Mouse (Mus musculus) liver (tissue): ENCODE measurements around the gene Klf11.

ENCODE experiments used
- DNase-seq: peaks from one replicate; pipeline ENCODE4 v3.0.0-alpha.2; 2020; ENCODE audit warnings: mixed read lengths

Klf11 gene

GRCm38 (mm10) chr12:24705502-24706263, 54.6 kb downstream of the Klf11 start:
- peak; percentile 81 for DNase-seq

GRCm38 (mm10) chr12:24706764-24707479, 55.8 kb downstream of the Klf11 start:
- DNase-seq = peak; percentile 94

- DNase-seq = no peak
These were observed 56.4 kb downstream of the Klf11 start for GRCm38 (mm10) chr12:24707480-24707802.

- DNase-seq = peak; percentile 98
These were observed 57.1 kb downstream of the Klf11 start, which contains the start of gene Rrm2 for GRCm38 (mm10) chr12:24707954-24708823. TSS of gene Rrm2 (plus strand) at chr12:24708241.

GRCm38 (mm10) chr12:24708824-24709218, 57.7 kb downstream of the Klf11 start:
- DNase-seq = no peak

- no peak for DNase-seq
These were observed 58.3 kb downstream of the Klf11 start for GRCm38 (mm10) chr12:24709409-24709808.

GRCm38 (mm10) chr12:24709831-24710508, 58.9 kb downstream of the Klf11 start:
- peak; percentile 73 for DNase-seq

- DNase-seq = peak; percentile 78
These were observed 59.6 kb downstream of the Klf11 start for GRCm38 (mm10) chr12:24710672-24711071.
